Mouse (Mus musculus): Measurements from ENCODE around the gene Olfr71.

Olfr71 gene

DNA sequence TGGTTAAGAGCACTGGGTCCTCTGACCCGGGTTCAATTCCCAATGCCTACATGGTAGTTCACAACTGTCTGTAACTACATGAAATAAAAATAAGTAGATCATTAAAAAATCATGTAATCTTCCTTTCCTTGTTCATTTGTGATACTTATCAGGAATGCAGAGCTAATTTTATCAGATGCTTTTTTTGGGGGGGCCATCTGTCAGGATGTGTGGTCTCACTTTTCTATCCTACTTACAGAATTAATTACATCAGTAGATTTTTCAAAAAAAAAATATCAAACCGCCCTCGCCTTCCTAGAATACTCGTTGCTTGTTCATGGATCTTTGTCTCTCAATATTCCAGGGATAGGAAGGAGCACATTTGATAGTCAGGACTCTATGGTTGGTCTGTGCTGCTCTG lies 12.1 kb upstream of the Olfr71 start:
- in situ Hi-C loops (cut with MboI; ENCODE audit: low sequenced_read_pairs), result no loop called here

- in situ Hi-C loops (cut with MboI; ENCODE audit: low sequenced_read_pairs), result no loop called here
Observed at GRCm38 (mm10) chr4:43720491-43721228, 10.6 kb upstream of the Olfr71 start.

DNA sequence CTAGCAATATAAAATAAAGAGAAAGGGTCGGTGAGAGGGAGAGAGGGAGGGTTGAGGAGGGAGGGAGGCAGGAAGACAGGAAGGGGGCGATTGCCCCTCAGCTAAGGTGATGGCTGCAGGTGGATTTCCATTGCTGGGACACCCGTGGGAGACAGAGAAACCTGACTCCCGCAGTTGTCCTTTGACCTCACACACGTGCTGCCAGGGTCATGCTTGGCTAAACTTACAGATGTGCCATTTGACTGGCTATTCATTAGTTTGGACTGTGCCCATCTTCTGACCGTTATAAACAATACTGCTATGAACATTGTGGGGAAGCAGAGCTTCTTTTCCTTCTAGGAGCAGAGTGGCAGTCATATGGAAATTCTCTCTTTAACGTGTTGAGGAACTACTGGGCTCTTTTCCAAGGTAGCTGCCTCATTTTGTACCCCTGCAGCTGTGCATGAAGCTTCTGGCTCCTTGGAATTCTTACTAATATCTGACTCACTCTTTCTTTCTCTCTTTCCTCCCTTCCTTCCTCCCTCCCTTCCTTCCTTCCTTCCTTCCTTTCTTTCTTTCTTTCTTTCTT lies 3.7 kb upstream of the Olfr71 start:
- in situ Hi-C loops (cut with MboI; ENCODE audit: low sequenced_read_pairs), result no loop called here

- in situ Hi-C loops (cut with MboI; ENCODE audit: low sequenced_read_pairs), result no loop called here
Observed at GRCm38 (mm10) chr4:43711821-43712220, 1.8 kb upstream of the Olfr71 start.

GRCm38 (mm10) chr4:43705991-43706390 lies 4.1 kb downstream of the Olfr71 start:
- in situ Hi-C loops (cut with MboI; ENCODE audit: low sequenced_read_pairs), result no loop called here

GRCm38 (mm10) chr4:43703851-43704250 lies 6.2 kb downstream of the Olfr71 start:
- in situ Hi-C loops (cut with MboI; ENCODE audit: low sequenced_read_pairs), result no loop called here

GRCm38 (mm10) chr4:43703439-43703838 lies 6.6 kb downstream of the Olfr71 start:
- in situ Hi-C loops (cut with MboI; ENCODE audit: low sequenced_read_pairs), result no loop called here

GRCm38 (mm10) chr4:43700707-43701106 lies 9.3 kb downstream of the Olfr71 start, which contains the start of gene Olfr70:
Gene Olfr70, minus strand, starts transcription at chr4:43700807.
- in situ Hi-C loops (cut with MboI; ENCODE audit: low sequenced_read_pairs), result no loop called here

DNA sequence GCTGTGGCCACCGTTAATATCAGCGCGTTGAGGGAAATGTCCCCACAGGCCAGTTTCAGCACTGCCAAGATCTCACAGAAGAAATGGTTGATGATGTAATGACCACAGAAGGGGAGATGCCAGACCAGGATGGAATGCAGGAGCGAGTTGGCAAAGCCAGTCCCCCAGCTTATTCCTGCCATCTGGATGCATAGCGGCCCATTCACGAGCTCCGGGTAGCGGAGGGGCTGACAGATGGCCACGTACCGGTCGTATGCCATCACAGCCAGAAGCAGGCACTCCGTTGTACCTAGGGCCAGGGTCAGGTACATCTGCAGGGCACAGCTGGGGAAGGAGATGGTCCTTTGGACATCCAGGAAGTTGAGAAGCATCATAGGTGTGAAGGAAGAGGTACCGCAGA lies 13.5 kb downstream of the Olfr71 start:
- in situ Hi-C loops (cut with MboI; ENCODE audit: low sequenced_read_pairs), result no loop called here

DNA sequence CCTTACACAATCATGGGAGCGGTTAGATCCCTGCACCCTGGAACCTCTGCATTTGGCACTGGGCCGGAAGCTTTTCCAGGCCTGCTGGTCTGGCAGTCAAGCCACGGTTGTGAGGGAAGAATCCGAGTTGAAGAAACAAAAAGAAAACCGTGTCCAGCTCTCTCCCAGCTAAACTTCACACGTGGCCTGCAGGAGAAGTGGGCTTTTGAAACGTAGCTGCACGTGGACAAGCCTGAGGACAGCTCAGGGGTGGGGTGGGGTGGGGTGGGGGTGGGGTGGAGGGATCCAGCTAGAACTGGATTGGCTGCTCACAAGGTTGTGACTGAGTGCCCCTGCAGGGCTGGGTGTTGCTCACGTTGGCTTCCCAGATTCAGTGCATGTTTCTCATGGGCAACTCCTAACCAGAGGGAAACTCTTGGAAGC lies 14.8 kb downstream of the Olfr71 start:
- in situ Hi-C loops (cut with MboI; ENCODE audit: low sequenced_read_pairs), result no loop called here

DNA sequence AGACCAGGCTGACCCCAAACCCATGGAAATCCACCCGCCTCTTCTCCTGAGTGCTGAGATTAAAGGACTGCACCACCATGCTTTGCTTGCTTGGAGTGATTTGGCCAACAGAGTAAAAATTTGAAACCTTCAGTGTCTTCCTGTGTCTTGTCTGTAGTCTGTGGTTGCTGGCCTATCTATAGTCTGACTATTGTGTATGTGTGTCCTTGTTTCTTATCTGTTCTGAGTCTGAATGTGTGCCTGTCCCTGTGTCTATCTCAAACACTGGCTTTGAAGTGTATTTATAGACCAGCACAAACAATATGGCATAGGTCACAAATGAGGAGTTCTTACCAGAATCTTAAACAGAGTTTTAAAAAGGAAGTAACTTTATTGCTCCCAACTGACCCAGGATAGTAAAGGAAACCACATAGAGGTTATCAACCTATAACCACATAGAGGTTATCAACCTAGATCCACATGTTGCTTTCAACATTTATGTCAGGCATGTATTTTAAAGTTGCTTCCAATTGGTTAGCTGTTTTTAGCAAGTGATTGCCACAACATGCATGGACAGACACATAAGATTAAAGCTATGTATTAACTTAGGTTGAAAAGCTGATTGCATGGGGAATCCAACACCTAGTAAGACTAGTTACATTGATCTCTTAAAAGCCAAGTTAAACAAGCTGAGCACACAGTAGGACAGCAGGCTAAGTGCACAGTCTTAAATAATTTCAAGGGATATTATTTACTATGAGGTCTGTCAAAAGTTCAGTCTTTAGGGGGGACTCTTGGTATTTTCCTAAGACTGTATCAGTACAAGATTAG lies 15.4 kb downstream of the Olfr71 start:
- in situ Hi-C loops (cut with MboI; ENCODE audit: low sequenced_read_pairs), result no loop called here

DNA sequence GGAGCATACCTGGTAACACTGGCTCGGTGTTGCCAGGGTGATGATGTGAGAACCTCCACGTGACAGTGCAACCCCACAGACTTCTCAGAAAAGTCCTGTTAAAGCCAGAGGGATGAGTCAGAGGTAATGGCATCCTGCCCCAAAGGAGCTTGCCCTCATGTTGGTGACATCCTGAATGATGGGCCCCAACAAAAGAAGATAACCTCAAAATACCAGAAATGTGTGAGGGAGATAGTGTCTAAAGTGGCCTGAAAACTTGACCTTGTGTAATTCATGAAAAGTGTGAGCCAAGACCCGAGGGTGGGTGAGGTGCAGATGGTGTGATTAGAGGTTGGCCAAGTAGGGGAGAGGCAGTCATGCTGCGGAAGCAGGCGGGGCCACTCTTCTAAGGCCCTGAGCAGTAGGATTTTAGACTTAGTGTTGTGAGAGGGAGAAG lies 16.2 kb downstream of the Olfr71 start:
- in situ Hi-C loops (cut with MboI; ENCODE audit: low sequenced_read_pairs), result no loop called here

GRCm38 (mm10) chr4:43691026-43691425 lies 19.0 kb downstream of the Olfr71 start:
- in situ Hi-C loops (cut with MboI; ENCODE audit: low sequenced_read_pairs), result no loop called here

- in situ Hi-C loops (cut with MboI; ENCODE audit: low sequenced_read_pairs), result no loop called here
Observed at GRCm38 (mm10) chr4:43690021-43690420, 20.0 kb downstream of the Olfr71 start.

- in situ Hi-C loops (cut with MboI; ENCODE audit: low sequenced_read_pairs), result no loop called here
Observed at GRCm38 (mm10) chr4:43679416-43680043, 30.5 kb downstream of the Olfr71 start.

- in situ Hi-C loops (cut with MboI; ENCODE audit: low sequenced_read_pairs), result no loop called here
Observed at GRCm38 (mm10) chr4:43678541-43678940, 31.5 kb downstream of the Olfr71 start.

GRCm38 (mm10) chr4:43675608-43676007 lies 34.4 kb downstream of the Olfr71 start:
- in situ Hi-C loops (cut with MboI; ENCODE audit: low sequenced_read_pairs), result no loop called here

GRCm38 (mm10) chr4:43674974-43675373 lies 35.1 kb downstream of the Olfr71 start:
- in situ Hi-C loops (cut with MboI; ENCODE audit: low sequenced_read_pairs), result no loop called here

DNA sequence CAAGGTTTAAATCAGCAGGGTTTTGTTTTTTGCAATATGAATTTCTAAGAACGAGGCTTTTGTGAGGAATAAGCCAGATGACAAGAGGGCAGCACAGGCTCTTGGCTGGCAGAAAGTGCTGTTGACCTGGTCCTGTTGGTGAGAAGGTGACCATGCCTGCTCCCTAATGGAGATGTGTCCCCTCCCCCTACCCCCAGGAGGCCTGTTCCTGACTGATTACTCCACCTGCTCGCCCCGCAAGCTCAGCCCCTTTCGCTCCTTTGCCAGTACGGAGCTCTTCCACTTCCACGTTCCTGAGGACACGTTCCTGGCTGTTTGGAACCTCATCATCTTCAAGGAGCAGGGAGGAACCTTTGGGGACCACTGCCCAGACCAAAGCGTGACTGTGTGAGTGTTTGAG lies 36.4 kb downstream of the Olfr71 start:
- in situ Hi-C loops (cut with MboI; ENCODE audit: low sequenced_read_pairs), result no loop called here

DNA sequence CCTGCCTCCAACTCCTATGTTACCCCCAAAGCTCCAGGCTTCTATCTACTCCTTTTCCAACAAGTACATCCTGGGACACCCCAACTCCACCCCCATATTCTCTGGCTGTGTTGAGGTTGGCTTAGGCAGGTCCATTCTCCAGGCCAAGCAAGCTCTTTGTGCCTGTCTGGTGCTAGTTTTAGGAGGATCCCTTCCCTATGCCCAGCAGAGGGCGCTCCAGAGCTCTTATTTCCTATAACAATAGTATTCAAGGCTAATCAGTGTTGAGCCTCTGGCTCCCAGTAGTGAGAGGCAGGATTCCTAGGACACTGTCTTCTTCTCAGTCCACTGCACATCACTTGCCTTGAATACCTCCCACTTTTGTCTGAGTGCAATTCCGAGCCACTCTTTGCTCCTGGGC lies 38.0 kb downstream of the Olfr71 start:
- in situ Hi-C loops (cut with MboI; ENCODE audit: low sequenced_read_pairs), result no loop called here

DNA sequence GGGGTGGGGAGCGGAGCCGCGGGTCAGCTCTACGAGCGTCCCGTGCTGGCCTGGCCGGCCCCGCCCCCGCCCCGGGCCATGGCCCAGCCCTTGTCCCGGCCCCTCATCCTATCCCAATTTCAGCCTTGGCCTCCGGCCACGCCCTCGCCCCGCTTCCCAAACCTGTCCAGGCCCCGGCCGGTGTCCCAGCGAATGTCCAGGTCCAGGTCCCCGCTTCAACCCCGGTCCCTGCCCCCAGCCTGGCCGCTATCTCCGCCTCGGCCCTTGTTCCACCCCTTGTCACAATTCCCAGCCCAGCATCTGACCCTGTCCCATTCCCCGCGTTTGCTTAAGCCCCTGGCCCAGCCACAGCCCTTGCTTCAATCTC lies 40.6 kb downstream of the Olfr71 start:
- in situ Hi-C loops (cut with MboI; ENCODE audit: low sequenced_read_pairs), result no loop called here

Measured in CH12F3 (cell line).